19 mouse cellular contexts compared by ENCODE assay signal in genomic region chr15:27457001-27457400, GRCm38 (mm10). TPM values are rescaled to one million over a fixed set of nuclear protein-coding genes. Genes with fewer than 3 reads are reported as not detected.
DNase-seq lines count a peak whose midpoint lies in the region; ATAC-seq and TF ChIP-seq lines count a peak whose summit lies in the region.
"Had no signal": no experiment of that assay in that cellular context is flagged by ENCODE, and none has a peak within 500 bp of the region (broad histone marks: within the 10 kb centered on the region; RNA-seq: fewer than 3 reads in every experiment).

No protein-coding gene starts in this region.

- H3K36me3 ChIP-seq in liver, adult 2 months (ENCODE audit: control insufficient read depth, insufficient read depth, low read length): no peaks in the 10 kb centered on the region
- no peaks in the 10 kb centered on the region for H3K36me3 ChIP-seq in liver, embryonic 11.5 days (ENCODE audit: control insufficient read depth, insufficient read depth, low read length)
- H3K36me3 ChIP-seq: G1E had no signal

- H3K4me2 ChIP-seq in liver, embryonic 11.5 days: no peak overlapping the region

- H3K27me3 ChIP-seq in liver, adult 2 months (ENCODE audit: control insufficient read depth, insufficient read depth, low read length): no peaks in the 10 kb centered on the region
- H3K27me3 ChIP-seq in liver, embryonic 11.5 days (replicated peaks; ENCODE audit: control insufficient read depth, insufficient read depth, low read length): no peaks in the 10 kb centered on the region
- H3K27me3 ChIP-seq: CH12.LX, Patski had no signal

- H3K27ac ChIP-seq in liver, adult 2 months (replicated peaks; ENCODE audit: insufficient read depth, low read depth, low read length): no peak overlapping the region
- H3K27ac ChIP-seq in liver, embryonic 11.5 days (ENCODE audit: low read depth, low read length): no peak overlapping the region

- peak; percentile 54 for DNase-seq in heart, adult 11 months
- no peak for DNase-seq in heart, adult 8-10 months (ENCODE audit: low spot score)
- peak; percentile 74 for DNase-seq in liver, adult 2 months (ENCODE audit: extremely low read depth, low read depth, low spot score)
- no peak for DNase-seq in liver, embryonic 11.5 days (ENCODE audit: low spot score)
- DNase-seq: adrenal gland, adult 2 months; adrenal gland, adult 8-10 months; adrenal gland, postnatal 10 days; adrenal gland, postnatal 14 days; adrenal gland, postnatal 25 days; adrenal gland, postnatal 36 days; B cell, adult 2 months; cerebellum, adult 11 months; cerebellum, adult 11-12 months; cerebellum, adult 18-20 months had no signal

- no peak overlapping the region for H3K9ac ChIP-seq in liver, adult 2 months (ENCODE audit: low read depth, low read length)
- no peak overlapping the region for H3K9ac ChIP-seq in liver, embryonic 11.5 days (ENCODE audit: low read depth, low read length)

- no peak for ATAC-seq in liver, embryonic 11.5 days (replicated peaks; ENCODE audit: low FRiP score)
- ATAC-seq: activated CD4-positive, CD25-positive, alpha-beta regulatory T cell, adult 4 months; CD4-positive, CD25-positive, alpha-beta regulatory T cell, adult 4 months; Patski had no signal

- peaks cover 10% of the 10 kb centered on the region for H3K4me1 ChIP-seq in liver, adult 2 months (ENCODE audit: control insufficient read depth, insufficient read depth, low read length)
- H3K4me1 ChIP-seq in liver, embryonic 11.5 days (replicated peaks; ENCODE audit: control insufficient read depth, insufficient read depth, low read length): no peaks in the 10 kb centered on the region; the same call in 1 of the 2 replicates

- TF ChIP-seq CTCF in liver, adult 2 months (IDR thresholded peaks at IDR 0.05; ENCODE audit: low read depth, low read length): no peak

- no peaks in the 10 kb centered on the region for H3K9me3 ChIP-seq in liver, embryonic 11.5 days (ENCODE audit: control insufficient read depth, low read length)
- H3K9me3 ChIP-seq: G1E had no signal

- H3K4me3 ChIP-seq in liver, adult 2 months (ENCODE audit: insufficient read depth, low read depth, low read length): no peak overlapping the region
- no peak overlapping the region for H3K4me3 ChIP-seq in liver, embryonic 11.5 days (ENCODE audit: low read depth, low read length)

- WGBS in liver, adult 2 months: 34% methylated on average over 2 of the region's 2 CpGs
- 82% methylated on average over 2 of the region's 2 CpGs for WGBS in liver, embryonic 11.5 days

- TF ChIP-seq POLR2A in liver, adult 2 months (IDR thresholded peaks at IDR 0.05; ENCODE audit: extremely low read depth, insufficient read depth, low read length): no peak

- no peaks in the 10 kb centered on the region for H3K79me2 ChIP-seq in liver, adult 2 months (ENCODE audit: control insufficient read depth, insufficient read depth, low read length)

RNA-seq across cellular contexts. Expression of gene Ank, which starts 9.5 kb away (rescaled TPM):
- 100 to 1,000 TPM; 216 to 229 (median 226) TPM for total RNA-seq in heart, adult 8-10 months (2022)
- total RNA-seq in liver, adult 2 months (2014; rRNA removed): 12.3 and 12.6 TPM in 2 replicates
- polyA plus RNA-seq in liver, adult 2 months (2012; rRNA removed): 22.6 and 25.3 TPM in 2 replicates
- 13.1 and 14.6 TPM in 2 replicates for polyA plus RNA-seq in liver, embryonic 11.5 days (2014; fragmentation: Nextera tagmentation; extraction: Ambion mirVana)

Comparison
In these comparisons a context has a peak if more than half of its experiments do, and no peak if none do; other contexts are left out.
1. DNase-seq: peak in heart, adult 11 months (single experiment) and liver, adult 2 months (single experiment); none in heart, adult 8-10 months (single experiment) and liver, embryonic 11.5 days (single experiment).
2. RNA of gene Ank, which starts 9.5 kb away (total RNA-seq): 216 to 229 TPM in heart, adult 8-10 months; 12.3 to 12.6 TPM in liver, adult 2 months; every median in the first group is over 10 times any median in the second.